In genomic region chr9:44708429-44708765, GRCm38 (mm10) we compare ENCODE assay signal across 8 mouse cellular contexts. TPM values are rescaled to one million over a fixed set of nuclear protein-coding genes. Genes with fewer than 3 reads are reported as not detected.
DNase-seq lines count a peak whose midpoint lies in the region; ATAC-seq and TF ChIP-seq lines count a peak whose summit lies in the region.

No protein-coding gene starts in this region.

- peaks cover 28% of the 10 kb centered on the region; the same call in 1 of the 2 replicates for H3K36me3 ChIP-seq in hindbrain, postnatal 0 days (ENCODE audit: insufficient read depth, low read length)
- H3K36me3 ChIP-seq in liver, embryonic 13.5 days, result no peaks in the 10 kb centered on the region

- H3K9ac ChIP-seq in hindbrain, postnatal 0 days (replicated peaks; ENCODE audit: low read length), result peak overlapping the region; percentile 35; the same call in 1 of the 2 replicates
- H3K9ac ChIP-seq in liver, embryonic 13.5 days, result peak overlapping the region; percentile 45; the same call in 1 of the 2 replicates

- H3K27ac ChIP-seq in hindbrain, postnatal 0 days, result no peak overlapping the region
- no peak overlapping the region for H3K27ac ChIP-seq in liver, embryonic 13.5 days

- H3K4me1 ChIP-seq in hindbrain, postnatal 0 days (ENCODE audit: insufficient read depth, low read length), result peaks cover 13% of the 10 kb centered on the region
- H3K4me1 ChIP-seq in liver, embryonic 13.5 days (replicated peaks), result peaks cover 25% of the 10 kb centered on the region

- DNase-seq in Muller cell, postnatal 12 days (ENCODE audit: inconsistent ontology term), result peak; percentile 88
- peak; percentile 85 for DNase-seq in gastrocnemius, postnatal 25 days
- peak; percentile 68 for DNase-seq in hindbrain, postnatal 0 days (ENCODE audit: low spot score)
- DNase-seq in liver, embryonic 13.5 days, result no peak
- DNase-seq in neural tube, embryonic 10.5 days (ENCODE audit: extremely low spot score, low spot score), result peak; percentile 64
- DNase-seq in thymus, postnatal 14 days, result peak; percentile 82
- no peak for DNase-seq in layer of hippocampus, adult 18-20 months (ENCODE audit: low spot score in 2 of 2)

- 16% methylated on average over 15 of the region's 24 CpGs for WGBS in hindbrain, postnatal 0 days
- WGBS in liver, embryonic 13.5 days (ENCODE audit: insufficient replicate concordance), result 7% methylated on average over 24 of the region's 24 CpGs

- peak; percentile 74 for ATAC-seq in common myeloid progenitor, adult 5-6 weeks (replicated peaks; ENCODE audit: low read depth, poor library complexity, severe bottlenecking)
- peak; percentile 41; the same call in 1 of the 2 replicates for ATAC-seq in hindbrain, postnatal 0 days
- ATAC-seq in liver, embryonic 13.5 days (ENCODE audit: low read depth), result peak; percentile 62; the same call in 1 of the 2 replicates

- peak overlapping the region; percentile 27 for H3K4me3 ChIP-seq in hindbrain, postnatal 0 days (ENCODE audit: low read length)
- H3K4me3 ChIP-seq in liver, embryonic 13.5 days (replicated peaks), result peak overlapping the region; percentile 40

- peak; percentile 29; the same call in 1 of the 2 replicates for TF ChIP-seq CTCF in hindbrain, postnatal 0 days (IDR thresholded peaks at IDR 0.05; ENCODE audit: low read depth)

- no peaks in the 10 kb centered on the region for H3K9me3 ChIP-seq in hindbrain, postnatal 0 days (ENCODE audit: low read length)
- H3K9me3 ChIP-seq in liver, embryonic 13.5 days (replicated peaks), result no peaks in the 10 kb centered on the region

- peak overlapping the region; percentile 56 for H3K4me2 ChIP-seq in hindbrain, postnatal 0 days (ENCODE audit: low read depth, low read length)
- peak overlapping the region; percentile 65 for H3K4me2 ChIP-seq in liver, embryonic 13.5 days

- H3K27me3 ChIP-seq in hindbrain, postnatal 0 days (ENCODE audit: insufficient read depth, low read length), result no peaks in the 10 kb centered on the region
- H3K27me3 ChIP-seq in liver, embryonic 13.5 days, result peaks cover 7% of the 10 kb centered on the region

RNA-seq across cellular contexts. Expression of gene Phldb1, which starts 26.6 kb away (rescaled TPM):
- total RNA-seq in common myeloid progenitor, adult 5-6 weeks (2017), result 7.9 and 9.5 TPM in 2 replicates
- 10 to 100 TPM; 38.0 to 40.5 TPM for total RNA-seq in gastrocnemius, postnatal 25 days (2021)
- 114 and 152 TPM in 2 replicates for total RNA-seq in hindbrain, postnatal 0 days (2014; rRNA removed)
- 31.9 and 35.3 TPM in 2 replicates for polyA plus RNA-seq in hindbrain, postnatal 0 days (2015; fragmentation: Nextera tagmentation; extraction: Ambion mirVana)
- 2.1 and 3.2 TPM in 2 replicates for polyA plus RNA-seq in liver, embryonic 13.5 days (2015; fragmentation: Nextera tagmentation; extraction: Ambion mirVana)
- 10 to 100 TPM; 62.4 to 84.0 TPM for total RNA-seq in layer of hippocampus, adult 18-20 months (2021)

RNA-seq across cellular contexts. Expression of gene Treh, which starts 35.4 kb away (rescaled TPM):
- total RNA-seq in common myeloid progenitor, adult 5-6 weeks (2017), result not detected in 2 replicates
- total RNA-seq in gastrocnemius, postnatal 25 days (2021), result not detected
- not detected in 2 replicates for total RNA-seq in hindbrain, postnatal 0 days (2014; rRNA removed)
- polyA plus RNA-seq in hindbrain, postnatal 0 days (2015; fragmentation: Nextera tagmentation; extraction: Ambion mirVana), result not detected in 2 replicates
- polyA plus RNA-seq in liver, embryonic 13.5 days (2015; fragmentation: Nextera tagmentation; extraction: Ambion mirVana), result not detected in 2 replicates
- not detected for total RNA-seq in layer of hippocampus, adult 18-20 months (2021)

RNA-seq across cellular contexts. Expression of gene Arcn1, which starts 59.2 kb away (rescaled TPM):
- total RNA-seq in common myeloid progenitor, adult 5-6 weeks (2017), result 167 and 196 TPM in 2 replicates
- total RNA-seq in gastrocnemius, postnatal 25 days (2021), result 10 to 100 TPM; 62.7 to 68.1 TPM
- 77.1 and 88.4 TPM in 2 replicates for total RNA-seq in hindbrain, postnatal 0 days (2014; rRNA removed)
- 102 and 109 TPM in 2 replicates for polyA plus RNA-seq in hindbrain, postnatal 0 days (2015; fragmentation: Nextera tagmentation; extraction: Ambion mirVana)
- polyA plus RNA-seq in liver, embryonic 13.5 days (2015; fragmentation: Nextera tagmentation; extraction: Ambion mirVana), result 87.3 and 113 TPM in 2 replicates
- total RNA-seq in layer of hippocampus, adult 18-20 months (2021), result 100 to 1,000 TPM in 1 of 2 experiments, 10 to 100 TPM in 1; 97.1 to 103 TPM

RNA-seq across cellular contexts. Expression of gene Ift46, which starts 59.3 kb away (rescaled TPM):
- total RNA-seq in common myeloid progenitor, adult 5-6 weeks (2017), result 26.1 and 37.7 TPM in 2 replicates
- 10 to 100 TPM; 16.7 to 24.0 TPM for total RNA-seq in gastrocnemius, postnatal 25 days (2021)
- 56.0 and 61.6 TPM in 2 replicates for total RNA-seq in hindbrain, postnatal 0 days (2014; rRNA removed)
- 142 and 144 TPM in 2 replicates for polyA plus RNA-seq in hindbrain, postnatal 0 days (2015; fragmentation: Nextera tagmentation; extraction: Ambion mirVana)
- polyA plus RNA-seq in liver, embryonic 13.5 days (2015; fragmentation: Nextera tagmentation; extraction: Ambion mirVana), result 21.7 and 22.4 TPM in 2 replicates
- 10 to 100 TPM; 65.2 to 78.9 TPM for total RNA-seq in layer of hippocampus, adult 18-20 months (2021)

Comparison
In these comparisons a context has a peak if more than half of its experiments do, and no peak if none do; other contexts are left out.
1. DNase-seq: peak in Muller cell, postnatal 12 days (single experiment), gastrocnemius, postnatal 25 days (single experiment), hindbrain, postnatal 0 days (single experiment), neural tube, embryonic 10.5 days (single experiment) and thymus, postnatal 14 days (single experiment); none in liver, embryonic 13.5 days (single experiment) and layer of hippocampus, adult 18-20 months (0 of 2).
2. Peak in every context shown above with its lines, with median percentiles within 50 percentile points of each other: ATAC-seq.